Mouse (Mus musculus) testis, postnatal 14 days (tissue): Measurements from ENCODE around the gene Rprm.

Experiments used
- DNase-seq: peaks from one replicate; pipeline ENCODE4 v3.0.0; 2021; ENCODE audit warnings: low spot score

The Rprm gene

DNA sequence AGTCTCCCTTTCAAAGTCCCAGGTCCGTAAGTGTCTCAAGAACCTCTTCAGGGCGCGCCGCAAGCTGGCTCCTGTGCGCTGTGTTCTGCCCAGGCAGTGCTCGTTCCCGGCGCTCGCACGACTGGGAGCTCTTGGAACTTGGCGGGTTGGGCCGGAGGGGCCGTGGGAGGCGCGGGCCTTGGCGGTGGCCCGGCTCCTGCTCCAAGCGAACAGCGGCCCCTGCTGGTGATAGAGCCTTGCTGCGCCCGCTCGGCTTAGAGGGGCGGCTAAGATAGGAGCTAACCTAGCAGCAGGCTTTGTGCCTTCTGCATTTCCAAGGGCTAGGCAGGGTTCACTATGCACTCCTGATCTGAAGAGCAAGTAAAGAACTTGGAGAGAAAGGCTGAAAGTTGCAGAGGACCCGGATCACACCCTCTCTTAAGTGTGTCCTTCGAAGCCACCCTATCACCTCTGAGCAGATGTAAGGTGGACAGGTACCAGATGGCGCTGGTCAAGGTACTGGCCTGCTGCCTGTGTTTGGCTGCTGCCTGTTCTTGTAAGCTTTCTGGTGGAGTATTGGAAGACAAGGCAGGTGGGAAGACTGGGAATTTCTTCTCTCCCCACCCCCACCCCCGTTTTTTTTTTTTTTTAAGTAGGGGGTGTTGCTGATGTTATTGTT, at the start of gene Rprm:
TSS of gene Rprm (minus strand) at position 123 of the 658 bp plus-strand sequence.
- peak; percentile 85 for DNase-seq

DNA sequence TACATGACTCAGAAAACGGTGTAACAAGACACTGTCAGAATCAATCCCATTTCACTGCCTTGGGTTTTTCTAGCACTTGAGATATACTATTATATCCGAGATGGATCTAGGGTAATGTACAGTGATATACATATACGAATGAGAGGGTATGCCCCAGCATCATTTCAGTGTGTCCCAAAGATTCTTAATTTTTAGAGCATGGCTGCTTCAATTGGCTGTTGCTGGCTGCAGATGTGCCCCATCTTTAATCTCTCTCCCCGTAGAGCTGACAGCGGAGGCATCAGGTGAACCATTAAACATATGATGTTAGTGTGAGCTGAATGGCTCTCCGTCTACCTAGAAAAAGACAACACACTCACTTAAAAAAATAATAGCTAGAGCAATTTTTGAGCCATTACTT, 34.0 kb upstream of the Rprm start:
- DNase-seq = no peak

DNA sequence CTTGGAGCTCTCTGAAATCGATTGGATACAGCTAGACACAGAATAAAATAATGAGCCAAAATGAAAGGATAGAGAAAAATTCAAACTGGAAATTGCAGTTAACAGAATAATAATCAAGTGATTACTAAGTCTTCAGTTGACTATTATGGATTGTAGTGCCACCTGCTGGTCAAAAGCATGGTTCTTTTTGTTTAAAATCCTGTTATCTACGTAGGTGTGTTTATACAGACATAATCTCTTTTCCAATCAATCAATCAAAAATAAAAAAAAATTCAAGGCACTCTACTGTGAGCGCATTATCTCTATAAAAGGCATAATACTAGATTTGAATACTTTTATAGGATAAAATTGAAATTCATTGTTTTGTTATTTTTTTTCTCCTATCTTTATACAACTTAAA, 33.5 kb upstream of the Rprm start:
- DNase-seq = no peak

DNA sequence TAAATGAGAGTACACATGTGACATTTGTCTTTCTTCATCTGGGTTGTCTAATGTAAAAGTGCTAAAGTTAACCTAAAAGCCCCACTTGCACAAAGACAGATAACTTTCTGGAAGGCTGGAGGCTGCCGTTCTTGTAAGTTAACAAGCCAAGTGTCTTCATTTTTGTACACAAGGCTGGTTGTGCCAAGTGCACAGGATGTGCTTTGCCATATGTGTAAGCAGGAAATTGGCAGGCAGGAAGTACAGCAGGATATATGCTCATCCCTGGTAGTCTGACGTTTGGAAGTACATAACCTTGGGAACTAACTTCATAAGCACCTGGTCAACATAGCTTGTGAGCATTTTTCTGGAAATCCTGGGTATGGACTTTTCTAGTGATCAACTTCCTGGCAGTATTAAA, 25.9 kb upstream of the Rprm start:
- DNase-seq = no peak

DNA sequence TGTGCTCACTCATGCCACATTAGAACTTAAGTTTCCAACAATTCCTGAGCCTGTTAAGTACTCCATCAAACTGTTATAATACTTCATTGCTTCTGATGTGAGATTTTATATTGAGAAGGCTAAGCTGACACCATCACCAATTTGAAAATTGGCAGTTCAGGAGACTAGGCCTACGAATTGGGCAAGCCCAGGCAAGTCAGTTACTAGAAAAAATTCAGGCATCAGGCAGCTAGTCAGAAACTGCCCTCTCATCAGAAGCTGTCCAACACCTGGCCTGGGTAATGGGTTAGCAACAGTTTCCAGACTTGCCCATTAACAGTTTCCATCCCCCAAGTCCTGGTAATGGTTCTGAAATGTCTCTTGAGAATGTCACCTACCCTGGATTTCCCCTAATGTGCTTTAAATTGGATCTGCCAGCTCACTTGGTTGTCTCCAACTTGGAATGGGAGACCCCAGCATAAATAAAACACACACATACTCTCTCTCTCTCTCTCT, 20.9 kb upstream of the Rprm start:
- no peak for DNase-seq

DNA sequence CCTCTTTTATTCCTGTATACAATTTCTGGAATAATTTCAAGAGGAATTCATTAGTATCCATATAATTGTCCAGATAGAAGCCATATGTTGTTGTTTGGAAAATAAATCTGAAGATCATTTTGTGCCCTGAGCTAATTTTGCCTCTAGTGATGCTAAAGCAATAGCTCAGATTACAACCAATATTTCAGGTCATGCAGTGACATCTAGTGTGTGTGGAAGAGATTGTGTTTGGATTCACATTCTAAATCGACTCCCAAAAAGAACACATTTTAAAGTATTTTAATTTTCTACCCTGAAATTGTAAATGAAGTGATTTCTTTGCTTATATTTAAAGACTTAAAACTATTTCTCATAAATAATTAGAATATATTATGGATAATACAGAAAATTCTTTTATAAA, 14.6 kb upstream of the Rprm start:
- no peak for DNase-seq

DNA sequence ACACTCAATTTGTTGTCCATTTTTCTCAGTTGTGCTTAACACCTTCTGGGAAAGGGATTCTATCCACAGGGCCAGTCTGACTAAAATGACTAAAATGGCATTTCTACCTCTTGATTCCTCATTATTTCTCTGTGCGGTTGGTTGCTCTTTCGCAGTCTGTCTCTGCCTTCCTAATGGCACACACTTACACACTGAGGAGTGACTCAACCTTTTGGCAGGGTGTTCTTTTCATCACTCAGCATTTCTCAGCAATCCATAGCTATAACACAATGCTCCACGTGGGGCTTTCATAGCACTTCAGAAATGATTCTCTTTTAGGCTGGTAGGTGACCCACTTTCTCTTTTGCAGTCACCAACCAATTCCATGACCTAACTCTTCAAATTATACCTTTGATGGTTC, 7.3 kb upstream of the Rprm start:
- no peak for DNase-seq

DNA sequence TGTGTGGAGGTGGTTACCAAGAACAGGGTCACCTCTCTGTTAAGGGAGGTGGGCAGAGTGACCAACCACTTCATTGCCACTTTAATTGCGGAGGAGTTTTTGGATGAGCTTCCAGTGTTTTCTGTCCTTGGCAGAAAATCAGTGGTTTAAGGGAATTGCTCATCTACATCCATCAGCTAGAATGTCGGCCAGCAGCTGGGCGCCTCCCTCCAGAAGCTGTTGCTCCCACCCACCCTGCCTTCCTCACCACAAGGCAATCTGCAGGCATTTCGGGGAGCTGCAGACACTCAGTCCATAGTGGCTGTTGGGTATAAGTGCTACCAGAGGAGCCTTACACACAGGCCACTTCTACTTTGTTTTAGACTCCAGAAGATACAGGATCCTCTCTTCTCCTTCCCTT, 902 bp upstream of the Rprm start:
- no peak for DNase-seq

DNA sequence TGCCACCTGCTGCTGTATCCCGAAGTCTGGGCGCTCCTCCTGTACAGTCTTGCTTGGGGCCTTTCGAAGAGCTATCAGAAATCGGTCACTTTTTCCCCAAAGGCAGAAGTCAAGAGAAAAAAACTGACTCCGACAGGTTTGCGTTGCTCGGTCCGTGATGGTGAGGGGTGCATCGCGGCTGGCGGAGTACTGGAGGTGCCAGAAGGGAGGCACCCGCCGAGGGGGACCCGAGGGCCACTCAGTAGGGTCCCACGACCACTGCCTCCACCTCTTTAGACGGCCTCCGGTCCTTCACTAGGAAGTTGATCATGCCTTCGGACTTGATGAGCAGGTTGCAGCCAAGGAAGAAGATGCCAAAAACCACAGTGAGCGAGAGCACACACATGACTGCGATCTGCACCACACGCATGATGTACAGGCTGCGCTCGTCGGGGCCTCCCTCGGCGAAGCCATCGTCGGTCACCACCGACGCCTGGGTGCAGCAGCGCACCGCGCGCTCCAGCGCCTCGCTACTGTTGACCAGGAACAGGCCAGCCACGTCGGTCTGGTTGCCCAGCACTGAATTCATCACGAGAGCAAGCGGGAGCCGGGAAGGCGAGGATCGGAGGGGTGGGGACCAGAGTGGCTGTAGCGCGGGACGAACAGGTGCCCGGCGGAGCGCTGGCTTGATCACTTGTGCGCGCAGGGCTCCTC, 469 bp downstream of the Rprm start:
- no peak for DNase-seq

DNA sequence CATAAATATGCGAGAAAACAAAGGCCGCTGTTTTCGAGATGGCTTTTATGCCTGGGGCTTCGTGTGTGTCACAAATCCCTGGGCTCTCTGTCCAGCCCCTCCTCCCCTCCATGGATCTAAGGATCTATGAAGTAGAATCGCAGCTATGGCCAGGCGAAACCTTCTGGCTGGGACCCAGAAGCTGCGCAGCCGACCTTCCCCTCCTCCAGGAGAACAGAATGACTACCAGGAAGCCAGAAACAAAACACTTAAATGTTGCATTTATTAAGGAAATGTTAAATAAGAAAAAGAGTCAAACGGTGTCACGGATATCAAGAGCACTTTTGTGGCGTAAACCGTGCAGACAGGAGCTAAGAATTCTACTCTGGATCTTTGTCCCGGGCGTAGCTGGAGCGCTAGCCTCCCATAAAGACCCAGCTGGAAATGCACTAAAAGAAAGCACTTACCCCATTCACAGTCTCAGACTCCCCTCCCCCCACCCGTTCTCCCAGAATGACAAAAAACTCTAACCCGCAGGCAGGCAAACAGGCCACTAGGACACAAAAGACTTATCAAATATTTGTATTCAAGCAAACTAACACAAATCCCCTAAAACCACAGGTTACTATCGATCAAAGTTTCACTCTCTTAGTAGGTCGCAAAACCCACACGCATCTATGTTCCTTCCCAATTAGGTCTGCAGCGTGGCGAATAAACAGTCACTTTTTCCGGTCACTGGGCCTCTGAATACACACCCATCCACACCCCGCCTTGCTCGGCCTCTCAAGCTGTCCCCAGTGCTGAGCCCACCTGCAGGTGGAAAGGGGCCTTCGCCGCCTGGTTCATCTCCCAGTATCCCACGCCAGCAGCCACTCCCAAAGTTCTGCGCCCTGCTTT, 1.3 kb downstream of the Rprm start:
- no peak for DNase-seq

DNA sequence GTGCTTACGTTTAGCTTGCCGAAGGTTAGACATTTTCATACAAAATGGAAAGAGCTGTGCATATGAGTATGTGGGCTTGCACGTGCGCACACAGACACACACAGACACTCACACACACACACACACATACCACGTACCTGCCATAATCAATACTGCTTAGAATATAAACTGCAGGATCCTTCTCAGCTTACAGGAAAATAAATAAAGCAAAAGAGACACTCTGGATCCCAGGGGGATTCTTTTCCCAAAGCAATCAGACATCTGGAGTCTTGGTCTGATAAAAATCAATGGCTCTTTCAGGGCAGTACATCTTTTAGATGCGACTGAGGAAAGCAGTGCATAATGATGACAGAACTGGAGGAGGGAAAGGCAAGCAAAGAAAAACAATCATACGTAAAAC, 6.4 kb downstream of the Rprm start:
- no peak for DNase-seq

DNA sequence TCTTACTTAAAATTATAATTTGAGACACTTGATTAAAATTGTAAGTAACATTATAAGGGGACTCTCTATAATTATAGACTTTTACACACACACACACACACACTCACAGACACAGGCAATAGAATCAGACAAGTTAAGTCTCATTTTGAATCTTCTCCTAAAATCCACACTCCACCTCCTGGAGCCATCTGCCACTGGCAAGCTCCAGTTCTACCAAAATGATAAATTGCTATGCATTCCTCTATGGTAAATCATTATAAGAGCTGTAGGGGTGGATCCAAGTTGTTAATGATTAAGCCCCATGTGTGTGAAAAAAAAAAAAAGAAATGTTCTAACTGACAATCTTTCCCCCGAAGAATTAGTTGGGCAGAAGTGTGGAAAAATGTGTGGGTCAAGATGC, 13.8 kb downstream of the Rprm start:
- no peak for DNase-seq

DNA sequence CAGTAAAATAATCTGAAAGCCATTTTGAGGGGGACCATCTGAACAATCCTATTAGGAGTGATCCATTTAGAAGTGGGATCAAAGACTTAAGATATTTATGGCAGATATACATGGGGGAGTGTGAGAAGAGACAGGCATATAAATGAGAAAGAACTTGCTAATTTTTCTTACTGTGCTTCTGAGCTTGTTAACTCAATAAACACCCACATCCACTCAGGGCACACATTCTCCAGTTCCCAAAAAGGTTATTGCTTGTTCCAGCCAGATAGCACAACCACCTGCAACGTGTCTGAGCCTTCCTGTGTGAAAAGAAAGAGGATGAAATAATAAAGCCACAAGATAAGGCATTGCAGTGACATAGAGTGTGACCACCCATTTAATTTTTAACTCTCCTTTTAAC, 22.9 kb downstream of the Rprm start:
- DNase-seq = no peak

DNA sequence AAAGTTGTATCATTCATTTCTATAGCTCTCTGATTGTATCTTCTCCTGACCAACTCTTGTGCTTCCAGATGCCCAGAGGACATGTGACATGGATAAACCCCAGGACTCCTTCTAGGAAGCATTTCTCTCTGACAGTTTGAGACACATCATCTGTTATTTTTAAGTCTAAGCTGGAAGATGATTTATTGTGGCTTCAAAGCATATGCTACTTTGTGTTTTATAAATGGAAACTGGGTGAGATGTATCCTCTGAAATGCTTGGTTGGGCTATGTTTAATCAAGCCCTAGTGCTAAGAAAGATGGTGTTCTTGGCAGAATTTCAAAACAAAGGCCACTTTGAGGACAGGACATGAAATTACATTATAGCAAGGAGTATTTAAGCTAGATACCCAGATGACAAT, 24.3 kb downstream of the Rprm start:
- no peak for DNase-seq
